Mouse (Mus musculus) frontal cortex, postnatal 25 days (tissue): ENCODE measurements around the gene Mtrex.

Experiments
- DNase-seq, 2 experiments: peaks; one replicate each; pipeline ENCODE4 v3.0.0; 2022; ENCODE audit warnings: low spot score in 2 of 2

Mtrex gene

DNA sequence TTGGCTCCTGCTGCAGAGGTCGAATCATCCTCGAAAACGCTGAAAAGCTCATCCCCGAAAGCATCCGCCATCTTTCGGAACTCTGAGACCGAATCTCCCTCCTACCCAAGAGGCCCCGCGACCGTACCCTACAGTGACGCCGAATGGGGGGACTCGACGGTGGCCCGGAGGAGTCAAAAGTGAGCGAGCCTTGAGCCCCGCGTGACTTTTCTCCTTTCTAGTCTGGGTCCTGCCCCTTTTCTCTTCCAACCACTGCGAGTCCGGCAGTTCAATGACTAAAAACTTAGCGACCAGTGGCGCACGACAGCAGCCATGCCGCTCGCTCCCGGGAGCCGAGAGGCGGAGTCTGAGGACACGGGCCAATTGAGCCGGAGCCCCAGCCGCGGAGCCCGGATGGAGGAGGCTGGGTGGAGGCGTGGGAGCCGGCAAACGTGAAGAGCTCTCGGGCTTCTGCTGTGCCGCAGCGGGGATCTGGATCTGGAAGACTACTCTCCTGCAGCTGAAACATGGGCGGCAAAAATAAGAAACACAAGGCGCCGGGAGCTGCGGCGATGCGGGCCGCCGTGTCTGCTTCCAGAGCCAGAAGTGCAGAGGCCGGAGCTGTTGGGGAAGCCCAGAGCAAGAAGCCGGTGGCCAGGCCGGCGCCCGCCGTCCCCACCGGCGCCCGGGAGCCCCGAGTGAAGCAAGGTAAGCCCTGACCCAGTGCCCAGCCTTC is at the start of gene Mtrex, which contains the start of gene Dhx29:
TSS of gene Mtrex (minus strand) at position 112 of the 715 bp plus-strand sequence.
TSS of gene Dhx29 (plus strand) at position 168 of the 715 bp plus-strand sequence.
- DNase-seq, result peak; percentile 99

DNA sequence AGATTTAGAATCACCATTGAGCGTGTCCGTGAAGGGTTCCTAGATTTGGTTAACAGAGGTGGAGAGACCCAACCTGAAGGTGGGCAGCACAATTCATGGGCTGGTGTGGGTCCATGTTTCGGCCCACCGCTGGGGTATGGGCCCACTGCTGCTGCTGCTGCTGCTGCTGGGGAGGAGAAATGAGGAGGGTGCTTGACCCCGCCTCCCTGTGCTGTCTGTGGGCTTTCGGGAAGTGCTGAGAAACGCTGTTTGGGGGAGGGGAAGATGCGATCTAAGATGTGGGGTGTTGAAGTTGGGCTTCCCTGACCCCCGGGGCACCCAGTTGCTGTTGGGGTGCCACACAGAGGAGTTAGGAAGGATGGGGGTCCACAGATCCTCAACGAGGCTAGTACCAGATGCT is 49.5 kb upstream of the Mtrex start:
- no peak for DNase-seq

DNA sequence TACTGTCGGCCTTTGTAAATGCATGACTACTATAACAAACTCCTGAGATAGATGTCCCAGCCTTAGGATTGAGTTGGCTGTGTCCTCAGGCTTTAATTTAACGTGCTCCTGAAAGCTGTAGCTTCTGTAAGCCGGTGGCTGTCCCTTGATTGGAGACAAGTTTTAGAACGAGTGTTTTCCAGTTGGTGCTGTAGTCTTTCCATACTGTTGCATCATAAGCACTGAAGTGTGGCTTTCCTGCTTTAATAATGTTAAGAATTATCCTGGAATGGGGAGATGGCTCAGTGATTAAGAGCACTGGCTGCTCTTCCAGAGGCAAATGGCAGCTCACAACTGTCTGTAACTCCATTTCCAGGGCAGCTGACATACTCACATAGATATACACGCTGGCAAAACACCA is 40.1 kb upstream of the Mtrex start:
- no peak for DNase-seq

DNA sequence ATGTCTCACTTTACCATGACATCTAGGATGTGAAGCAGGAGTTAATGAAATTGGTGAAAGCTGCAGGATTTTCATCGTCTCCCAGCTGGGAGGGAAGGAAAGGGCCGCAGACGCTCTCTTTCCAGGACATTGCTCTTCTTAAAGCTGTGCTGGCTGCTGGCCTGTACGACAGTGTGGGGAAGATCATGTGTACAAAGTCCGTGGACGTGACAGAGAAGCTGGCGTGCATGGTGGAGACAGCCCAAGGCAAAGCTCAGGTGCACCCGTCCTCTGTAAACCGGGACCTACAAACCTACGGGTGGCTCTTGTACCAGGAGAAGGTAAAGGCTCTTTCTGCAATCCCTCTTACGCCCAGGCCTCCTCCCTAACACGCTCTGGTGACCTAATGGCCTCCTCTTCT is 37.2 kb upstream of the Mtrex start:
- DNase-seq, result no peak

DNA sequence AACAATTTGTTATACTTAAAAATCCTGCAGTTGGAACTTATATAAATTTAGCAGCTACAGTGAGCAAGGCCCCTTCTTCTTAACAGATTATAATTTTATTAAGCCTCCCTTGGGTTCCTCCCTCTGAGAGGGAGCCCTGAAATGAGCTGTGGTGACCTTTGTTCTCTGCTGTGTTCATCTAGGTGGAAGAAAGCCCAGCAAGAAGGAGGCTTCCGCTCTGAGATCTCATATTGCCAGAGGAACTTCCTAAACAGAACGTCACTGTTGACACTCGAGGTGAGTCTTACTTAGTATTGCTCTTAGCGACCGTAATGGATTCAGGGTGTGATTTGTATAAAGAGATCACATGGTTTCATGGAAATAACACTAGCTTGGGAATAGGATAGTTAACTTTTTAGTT is 35.9 kb upstream of the Mtrex start:
- no peak for DNase-seq

DNA sequence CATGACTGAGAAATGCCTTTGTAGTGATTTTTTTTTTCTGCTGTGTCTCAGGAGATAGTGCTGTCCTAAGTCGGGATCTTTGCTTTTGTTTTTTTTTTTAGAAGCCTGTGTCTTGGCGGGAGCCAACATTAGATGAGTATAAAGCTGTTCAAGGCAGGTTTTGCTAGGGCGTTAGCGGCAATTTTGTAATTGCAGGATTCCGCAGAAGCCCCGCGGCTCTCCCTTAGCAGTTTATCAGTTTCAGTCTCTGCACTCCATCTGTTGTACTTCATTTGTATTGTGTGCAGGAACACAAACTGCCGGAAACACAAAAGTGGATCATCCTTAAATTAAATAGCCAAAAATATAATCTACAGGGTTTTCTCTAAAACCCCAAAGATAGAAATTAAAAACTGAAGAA is 26.9 kb upstream of the Mtrex start:
- no peak for DNase-seq

DNA sequence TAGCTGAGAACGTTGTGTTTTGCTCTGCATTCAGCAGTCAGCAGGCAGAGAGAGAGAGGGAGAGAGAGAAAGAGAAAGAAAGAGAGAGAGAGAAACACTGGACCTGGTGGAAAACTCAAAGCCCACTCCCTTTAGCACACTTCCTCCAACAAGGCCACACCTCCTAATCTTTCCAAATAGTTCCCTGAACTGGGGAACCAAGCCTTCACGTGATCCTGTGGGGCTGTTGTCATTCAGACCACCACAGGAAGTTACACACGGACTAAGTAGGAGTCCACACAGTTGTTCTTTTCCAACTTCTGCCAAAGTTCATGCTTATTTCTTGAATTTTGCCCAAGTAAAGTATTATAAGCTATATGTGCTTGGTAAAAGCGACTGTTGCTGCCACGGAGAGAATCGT is 18.7 kb upstream of the Mtrex start:
- DNase-seq, result no peak

DNA sequence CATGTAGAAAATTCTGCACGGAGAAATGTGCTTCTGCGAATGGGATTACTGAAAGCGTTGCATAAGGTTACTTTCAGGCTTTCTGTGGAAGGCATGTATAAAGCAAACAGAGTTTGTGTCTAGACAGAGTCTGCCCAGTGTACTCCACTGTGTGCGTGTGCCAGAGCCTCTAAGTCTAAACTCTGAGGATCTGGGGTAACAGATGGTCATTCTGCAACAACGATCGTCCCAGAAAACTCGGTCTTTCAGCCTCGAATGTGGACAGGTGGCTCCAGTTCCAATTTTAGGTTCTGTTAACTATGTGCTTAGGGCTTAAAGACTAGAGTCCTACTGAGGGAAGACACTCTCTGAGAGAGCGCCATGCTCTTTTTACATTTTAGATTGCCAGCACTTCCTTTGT is 18.1 kb upstream of the Mtrex start:
- DNase-seq, result no peak

DNA sequence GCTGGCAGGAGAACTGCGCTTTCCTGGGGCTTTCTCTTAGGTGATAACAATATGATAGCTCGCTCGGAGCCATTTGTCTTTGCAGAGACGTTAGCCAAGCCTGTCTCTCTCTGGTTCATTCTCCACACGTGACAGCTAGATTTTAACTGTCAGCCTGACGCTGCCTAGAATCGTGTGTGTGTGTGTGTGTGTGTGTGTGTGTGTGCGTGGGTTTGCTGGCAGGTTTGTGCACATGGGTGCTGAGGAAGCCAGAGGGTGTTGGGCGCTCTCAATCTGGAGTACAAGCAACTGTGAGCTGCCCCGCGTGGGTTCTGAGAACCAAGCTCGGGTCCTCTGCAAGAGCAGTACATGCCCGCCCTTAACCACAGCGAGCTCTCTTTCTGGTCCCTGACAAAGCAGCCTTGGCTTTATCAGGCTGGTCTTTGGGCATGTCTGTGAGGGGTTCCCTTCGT is 14.7 kb upstream of the Mtrex start:
- DNase-seq, result peak in 1 of 2 experiments; percentile 11

DNA sequence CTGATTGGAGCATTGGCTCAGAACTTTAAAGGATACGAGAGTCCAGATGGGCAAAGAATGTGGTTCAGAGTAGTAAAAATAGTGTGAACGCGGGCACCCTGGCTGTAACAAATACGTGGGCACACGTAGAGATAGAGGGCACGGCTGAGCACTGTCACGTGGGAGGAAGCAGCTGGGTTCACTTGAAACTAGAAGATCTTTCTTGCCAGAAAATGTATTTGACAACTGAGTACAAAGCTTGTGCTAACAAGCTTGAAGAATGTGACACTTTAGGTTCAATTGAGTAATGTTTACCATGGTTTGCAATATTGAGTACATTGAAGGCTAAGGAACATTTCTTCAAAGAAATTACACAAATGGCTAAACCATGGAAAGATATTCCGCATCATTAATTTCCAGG is 10.9 kb upstream of the Mtrex start:
- no peak for DNase-seq

DNA sequence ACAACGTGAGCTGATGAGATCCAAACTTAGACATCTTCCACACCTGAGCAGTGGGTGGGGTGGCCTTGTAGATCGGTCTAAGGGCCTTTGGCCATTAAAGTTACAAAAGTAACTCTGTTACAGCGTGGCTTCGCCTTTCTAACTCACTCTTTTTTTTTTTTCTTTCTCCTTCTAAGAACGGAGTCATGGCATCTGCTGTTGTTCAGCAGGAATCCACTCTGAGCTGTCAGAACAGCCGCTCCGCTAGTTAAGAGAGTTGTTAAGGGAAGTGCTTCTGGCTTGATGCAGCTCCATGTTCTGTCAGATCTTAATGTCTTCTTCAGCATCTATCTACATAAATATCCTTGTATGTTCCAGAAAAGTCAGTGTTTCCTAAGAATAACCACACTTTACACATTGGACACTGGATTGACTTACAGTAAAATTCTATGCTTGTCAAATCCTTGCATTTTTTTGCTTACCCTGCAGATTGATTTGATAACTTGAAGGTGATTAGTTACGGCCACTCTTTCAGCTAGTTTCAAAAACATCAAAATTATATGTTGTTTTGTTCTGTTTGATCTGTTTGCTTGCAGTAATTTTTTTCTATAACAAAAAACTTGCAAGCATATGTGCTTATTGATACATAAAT is 955 bp upstream of the Mtrex start:
- DNase-seq, result no peak

DNA sequence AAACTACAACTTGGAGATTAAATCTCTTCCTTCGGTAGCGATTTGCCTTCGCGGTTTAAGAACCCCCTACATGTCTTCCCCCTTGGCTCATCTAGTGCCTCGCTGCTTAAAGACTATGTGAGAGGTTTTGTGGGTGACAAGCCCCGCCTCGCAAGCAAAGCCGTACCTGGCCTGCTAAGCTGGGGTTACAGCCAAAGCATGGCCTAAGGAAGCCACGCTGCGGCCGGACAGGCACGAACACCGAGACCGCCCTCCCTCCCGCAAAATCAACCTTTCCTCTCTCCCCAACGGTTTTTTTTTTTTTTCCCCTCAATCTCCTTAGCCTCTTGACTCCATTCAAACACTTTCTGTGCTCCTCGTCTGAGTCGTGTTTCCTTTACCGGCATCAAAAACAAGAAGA is 402 bp downstream of the Mtrex start:
- DNase-seq, result no peak

DNA sequence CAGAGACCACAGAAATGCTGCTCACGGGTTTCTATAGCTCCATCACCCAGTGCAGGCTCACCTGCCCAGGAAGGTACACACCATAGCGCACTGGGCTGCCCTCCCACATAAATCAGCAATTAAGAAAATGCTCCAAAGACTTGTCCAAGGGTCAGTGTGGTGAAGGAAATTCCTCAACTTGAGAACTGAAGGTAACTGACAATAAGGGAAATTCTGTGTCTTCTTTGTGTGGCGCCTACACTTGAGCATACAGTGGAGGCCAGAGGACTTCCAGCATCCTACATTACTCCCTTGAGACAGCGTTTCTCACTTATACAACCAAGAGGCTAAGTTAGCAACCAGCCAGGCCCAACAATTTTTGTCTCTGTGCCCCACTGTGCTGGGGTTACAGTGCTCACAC is 1.2 kb downstream of the Mtrex start:
- DNase-seq, result no peak

DNA sequence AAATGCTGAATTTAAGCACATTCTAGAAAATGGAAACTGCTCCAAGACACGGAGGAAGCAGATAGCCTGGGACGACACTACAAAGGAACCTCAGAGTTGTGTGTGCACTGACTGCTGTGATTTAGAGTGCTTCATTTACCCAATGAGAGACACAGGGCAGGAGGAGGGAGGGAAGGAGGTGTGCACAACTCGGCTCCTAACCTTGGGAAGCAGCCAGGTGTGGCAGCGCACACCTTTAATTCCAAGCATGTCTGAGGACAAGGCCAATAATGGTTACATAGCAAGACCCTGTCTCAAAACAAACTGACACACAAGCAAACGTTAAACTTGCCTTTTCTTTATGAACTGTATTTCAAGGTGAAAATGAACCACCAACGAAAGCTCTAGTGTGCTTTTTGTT is 1.9 kb downstream of the Mtrex start:
- DNase-seq, result no peak

DNA sequence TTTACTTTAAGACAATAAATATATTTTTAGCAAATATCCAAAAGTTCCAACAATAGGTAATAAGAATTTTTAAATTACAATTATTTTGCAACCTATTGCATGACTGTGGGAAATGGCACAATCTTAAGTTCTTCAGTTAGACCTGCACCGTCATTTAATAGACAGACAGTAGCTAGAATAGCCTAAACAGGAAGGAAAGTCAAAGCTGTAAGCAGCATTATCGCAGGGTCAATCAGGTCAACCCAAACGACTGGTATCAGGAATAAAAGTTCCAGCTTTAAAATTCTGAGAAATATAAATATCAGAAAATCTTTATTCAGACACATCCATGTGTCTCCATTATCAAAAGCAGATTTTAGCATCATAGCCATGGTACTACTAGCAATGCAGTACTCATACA is 6.3 kb downstream of the Mtrex start:
- no peak for DNase-seq

DNA sequence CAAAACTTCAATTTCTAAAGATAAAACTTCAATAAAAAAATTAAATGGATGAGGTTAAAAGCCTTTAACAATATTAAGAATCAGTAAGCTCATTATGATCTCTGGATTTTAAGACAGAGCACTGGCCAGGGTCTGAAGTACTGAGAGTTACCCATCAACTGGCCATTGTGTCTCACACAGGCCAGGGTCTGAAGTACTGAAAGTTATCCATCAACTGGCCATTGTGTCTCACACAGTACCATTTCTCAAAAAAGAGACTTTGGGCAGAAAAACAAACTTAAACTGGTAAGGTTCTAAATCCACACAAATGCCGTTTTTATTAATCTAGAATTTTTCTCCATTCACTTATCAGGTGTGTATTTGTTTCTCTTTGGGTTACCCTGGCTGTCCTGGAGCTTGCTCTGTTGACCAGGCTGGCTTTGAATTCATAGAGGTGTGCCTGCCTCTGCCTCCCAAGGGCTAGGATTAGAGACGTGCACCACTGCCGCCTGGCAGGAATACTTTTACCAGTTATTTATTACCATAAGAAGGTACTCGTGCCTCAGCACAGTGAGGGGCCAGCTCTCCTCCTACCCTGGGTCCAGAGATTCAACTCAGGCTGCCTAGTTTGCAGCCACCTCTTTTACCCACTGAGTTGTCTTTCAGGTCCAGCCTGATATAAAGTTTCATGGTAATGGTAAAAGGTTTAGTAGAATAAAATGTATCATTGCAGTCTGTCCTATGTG is 7.9 kb downstream of the Mtrex start:
- DNase-seq, result no peak

DNA sequence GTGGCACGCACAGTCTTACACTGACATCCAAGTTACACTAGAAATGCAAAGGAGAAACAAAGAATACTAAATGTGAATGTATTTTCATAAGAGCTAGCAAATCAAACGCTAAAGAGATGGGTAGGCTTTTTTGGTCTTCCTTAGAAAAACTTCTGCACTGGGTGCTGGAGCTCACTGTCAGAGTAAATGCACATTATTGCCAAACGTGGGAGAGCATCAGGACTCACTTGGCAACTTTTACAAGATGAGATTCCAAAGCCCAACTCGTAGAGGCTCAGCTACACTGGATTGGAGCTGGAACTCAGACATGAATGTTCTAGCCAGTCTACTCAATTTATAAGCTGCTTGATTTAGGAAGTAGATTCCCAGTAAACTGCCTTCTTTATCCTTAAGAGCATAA is 16.8 kb downstream of the Mtrex start:
- no peak for DNase-seq

DNA sequence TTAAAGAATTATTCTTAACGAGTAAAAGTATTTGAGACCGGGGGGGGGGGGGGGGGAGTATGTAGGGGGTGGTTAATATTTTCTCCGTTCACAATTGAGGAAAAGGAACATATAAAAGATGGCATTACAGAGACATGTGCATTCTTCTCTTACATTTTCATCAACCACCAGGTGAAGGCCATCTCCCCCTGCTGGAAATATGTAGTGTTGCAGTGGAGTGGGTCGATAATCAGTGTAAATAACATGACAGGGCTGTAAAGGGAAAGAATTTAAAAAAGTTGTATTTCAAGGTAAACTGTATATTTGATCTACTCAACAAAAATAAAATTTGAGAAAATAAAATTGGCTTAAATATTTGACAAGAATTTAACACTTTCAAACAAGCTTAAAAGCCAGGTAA is 17.5 kb downstream of the Mtrex start:
- no peak for DNase-seq

DNA sequence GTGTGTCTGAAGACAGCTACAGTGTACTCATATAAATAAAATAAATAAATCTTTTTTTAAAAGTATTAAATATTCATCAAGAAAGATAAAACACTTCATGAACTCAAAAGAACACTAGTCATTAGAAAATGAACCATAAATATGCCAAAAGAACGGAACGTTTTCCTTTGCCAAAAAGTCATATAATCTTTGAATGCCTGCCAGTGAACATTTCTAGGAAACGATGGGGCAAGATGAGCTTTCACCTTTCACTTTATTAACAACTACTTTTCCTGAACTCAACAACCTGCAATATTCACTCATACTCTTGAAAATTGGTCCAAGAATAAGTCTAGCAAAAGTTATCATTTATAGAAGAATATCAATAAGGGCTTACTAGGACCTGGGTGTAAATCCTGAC is 25.0 kb downstream of the Mtrex start:
- DNase-seq, result no peak

DNA sequence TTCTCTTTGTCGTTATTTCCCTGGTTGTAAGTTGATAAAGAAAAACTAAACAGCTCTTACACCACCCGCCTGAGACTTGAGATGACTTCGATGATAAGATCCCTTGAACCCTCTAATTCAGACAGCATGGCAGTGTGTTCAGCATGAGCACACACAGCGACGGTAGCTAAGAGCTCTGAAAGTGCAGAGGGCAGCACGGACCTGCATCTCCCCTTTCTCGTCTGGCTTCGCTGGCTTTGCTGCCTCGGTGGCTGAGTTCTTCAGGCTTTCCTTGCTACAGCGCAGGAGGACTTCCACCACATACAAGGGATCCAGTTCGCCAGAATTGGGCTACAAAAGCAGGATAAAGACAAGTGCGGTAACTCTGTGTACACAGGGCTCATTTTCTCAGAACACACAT is 40.0 kb downstream of the Mtrex start:
- no peak for DNase-seq

DNA sequence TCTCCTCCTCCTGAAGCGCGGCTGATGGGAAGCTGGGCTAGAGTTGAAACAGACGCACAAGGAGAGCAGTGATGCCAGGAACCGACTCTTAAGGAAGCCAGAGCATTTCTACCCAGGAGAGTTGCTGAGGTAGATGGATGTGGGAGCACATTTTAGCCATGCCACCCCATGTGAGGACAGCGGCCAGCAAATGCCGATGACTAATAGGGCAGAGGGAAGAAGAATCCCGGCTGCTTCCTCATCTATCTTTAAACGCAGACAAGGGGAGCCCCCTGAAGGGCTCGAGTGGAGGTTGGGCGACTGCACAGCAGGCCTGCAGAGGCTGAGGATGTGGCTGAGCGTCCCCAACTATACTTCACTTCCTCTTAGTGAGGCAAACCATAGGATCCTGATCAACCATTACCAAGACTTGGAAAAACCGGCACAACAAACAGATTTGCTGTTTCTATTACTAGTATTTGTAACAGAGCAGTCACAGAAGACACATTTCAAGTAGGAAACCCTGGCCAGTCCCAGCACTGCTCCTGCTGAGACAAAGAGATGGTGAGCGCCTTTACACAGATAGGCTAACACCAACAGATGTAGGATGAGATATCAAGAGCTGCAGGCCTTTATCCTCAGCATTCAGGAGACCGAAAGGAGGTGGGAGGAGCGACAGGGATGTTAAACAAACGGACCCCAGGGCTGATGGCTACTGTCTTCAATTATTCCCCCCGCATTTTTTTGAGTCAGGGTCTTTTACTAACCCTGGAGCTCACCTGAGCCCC is 55.5 kb downstream of the Mtrex start:
- no peak for DNase-seq

DNA sequence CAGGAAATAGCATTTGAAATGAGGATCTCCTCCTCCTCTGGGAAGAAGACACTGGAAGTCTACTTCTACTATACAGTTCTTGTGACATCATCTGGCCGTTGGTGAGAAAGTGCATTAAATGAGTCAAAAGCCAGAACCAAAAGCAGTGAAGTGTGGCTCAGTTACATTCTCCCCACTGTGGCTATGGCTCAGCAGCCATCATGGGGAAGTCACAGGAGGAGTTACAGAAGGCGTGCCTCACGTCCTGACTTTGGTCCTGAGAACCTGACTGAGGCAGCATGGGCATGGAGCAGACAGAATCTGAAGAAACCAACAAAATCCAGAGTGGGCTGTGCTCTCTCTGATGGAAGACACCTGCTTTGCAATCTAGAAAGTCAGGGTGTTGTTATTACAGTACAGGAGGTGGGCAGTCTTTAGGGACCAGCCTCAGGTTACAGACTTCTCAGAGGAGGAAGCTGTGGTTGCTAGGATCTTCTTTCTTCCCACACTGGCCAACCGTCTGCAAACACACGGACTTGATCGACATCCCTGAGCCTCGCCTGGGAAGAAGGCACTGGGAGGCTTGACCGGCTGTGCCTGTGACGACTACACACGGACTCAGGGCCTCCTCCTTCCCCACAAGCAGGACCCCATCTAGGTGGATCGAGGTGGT is 57.0 kb downstream of the Mtrex start:
- DNase-seq, result no peak
